Mouse (Mus musculus): ENCODE measurements around the gene Tmem138.

Gene Tmem138

DNA sequence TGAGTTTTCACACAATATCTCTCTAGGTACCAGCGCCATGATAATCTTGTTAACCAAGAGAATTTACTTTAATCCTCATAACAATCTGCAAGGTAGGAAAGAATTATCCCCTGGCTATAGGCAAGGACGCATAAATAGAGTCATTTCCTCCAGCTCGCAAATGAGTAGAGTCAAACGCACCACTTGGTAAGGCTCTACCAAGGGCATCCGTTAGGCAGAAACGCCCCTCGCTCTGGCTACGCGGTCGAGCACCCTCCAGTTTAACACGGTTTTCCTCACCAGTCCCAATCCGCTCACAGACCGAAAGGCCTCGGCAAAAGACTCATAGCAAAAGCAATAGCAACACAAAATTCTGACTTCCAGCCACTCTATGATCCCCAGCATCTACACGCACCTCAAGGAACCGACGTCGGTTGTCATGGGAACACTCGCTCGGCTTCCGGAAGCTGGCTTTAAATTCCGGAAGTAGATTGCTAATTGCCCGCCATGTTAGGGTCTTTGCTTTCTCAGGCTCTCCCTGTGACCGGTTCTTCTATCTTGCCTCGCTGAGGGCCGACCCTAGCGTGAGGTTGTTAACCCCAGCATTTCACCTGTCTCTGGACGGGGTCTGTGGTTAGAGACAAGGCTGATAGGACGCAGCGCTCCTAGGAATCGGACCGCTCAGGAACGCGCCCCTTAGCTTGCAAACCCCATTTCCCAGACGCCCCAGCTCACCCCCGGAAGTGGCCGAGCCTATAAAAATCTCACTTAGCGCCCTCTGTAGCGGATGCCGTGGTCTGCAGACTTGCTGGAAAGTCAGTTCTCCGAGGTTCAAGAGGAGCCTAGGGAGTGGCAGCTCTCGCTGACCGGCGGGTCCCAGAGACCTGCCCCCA lies at the start of gene Tmem138, which contains the start of gene Cyb561a3:
Gene Tmem138 (minus strand): TSS at position 673 of the 872 bp plus-strand sequence.
Gene Cyb561a3 (plus strand): TSS at position 483 of the 872 bp plus-strand sequence.
- peak; percentile 94 for DNase-seq (ENCODE audit: low read depth, low spot score)

DNA sequence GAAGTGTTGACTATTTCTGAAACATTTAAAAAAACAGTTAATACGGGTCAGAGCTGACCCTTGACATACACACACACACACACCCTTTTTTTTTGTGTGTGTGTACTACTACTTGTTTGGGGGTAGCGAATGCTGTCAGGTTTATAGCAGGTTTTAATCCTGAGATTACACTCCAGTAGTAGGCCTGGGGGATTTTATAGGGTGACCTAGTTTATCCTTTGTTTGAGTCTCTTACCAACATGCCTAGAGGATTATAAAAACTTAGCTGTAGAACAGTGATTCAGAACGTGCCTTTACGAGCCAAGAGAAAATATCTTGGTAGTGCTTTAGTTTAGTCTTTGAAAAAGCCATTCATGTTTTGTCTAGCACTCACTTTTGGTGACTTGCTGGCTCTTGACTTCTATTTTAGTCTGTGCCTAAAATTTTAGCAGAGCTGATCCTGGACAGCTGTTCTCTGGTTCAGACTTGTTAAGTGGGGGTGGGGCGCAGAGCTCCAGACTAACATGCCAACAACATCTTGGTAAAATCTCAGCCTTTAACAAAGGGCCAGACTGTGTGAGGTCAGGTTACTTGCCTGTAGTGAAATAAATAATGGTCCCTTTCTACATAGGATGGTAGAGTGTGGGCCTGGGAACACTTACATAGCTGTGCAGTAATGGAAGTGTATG lies 31.5 kb upstream of the Tmem138 start:
- peak; percentile 54 for DNase-seq (ENCODE audit: low read depth, low spot score)

DNA sequence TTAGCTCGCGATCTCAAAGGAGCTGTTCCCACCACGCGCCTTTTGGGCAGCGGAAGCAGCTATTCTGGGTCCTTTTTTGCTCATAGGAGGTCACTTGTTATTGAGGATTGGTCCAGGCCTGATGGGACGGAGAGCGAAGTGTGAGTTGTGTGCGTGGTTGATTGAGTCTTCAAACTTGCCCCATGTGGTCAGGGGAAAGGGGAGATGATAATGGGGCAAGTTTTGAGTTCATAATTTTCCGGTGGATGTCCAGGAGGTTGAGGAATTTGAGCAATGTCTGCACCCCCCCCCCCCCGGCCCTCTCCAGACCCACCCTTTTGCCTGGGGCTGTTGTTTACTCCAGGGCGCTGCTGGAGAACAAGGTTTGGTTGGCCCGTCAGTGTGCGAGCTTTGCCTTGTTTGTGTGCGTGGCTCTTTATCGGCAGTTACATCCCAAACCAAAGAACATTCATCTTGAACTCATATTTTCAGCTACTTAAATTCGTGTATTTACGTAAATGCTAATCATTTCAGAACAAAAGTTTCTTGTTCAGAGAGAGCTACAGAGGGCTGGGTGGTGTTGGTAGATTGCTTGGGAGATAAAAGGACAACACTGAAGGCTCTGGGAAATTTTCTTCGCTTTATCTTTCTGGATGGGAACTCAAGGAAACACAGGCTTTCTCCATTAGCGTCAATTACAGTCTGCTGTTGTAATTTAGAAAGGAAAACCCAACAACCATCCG lies 28.9 kb upstream of the Tmem138 start:
- DNase-seq (ENCODE audit: low read depth, low spot score), result no peak

DNA sequence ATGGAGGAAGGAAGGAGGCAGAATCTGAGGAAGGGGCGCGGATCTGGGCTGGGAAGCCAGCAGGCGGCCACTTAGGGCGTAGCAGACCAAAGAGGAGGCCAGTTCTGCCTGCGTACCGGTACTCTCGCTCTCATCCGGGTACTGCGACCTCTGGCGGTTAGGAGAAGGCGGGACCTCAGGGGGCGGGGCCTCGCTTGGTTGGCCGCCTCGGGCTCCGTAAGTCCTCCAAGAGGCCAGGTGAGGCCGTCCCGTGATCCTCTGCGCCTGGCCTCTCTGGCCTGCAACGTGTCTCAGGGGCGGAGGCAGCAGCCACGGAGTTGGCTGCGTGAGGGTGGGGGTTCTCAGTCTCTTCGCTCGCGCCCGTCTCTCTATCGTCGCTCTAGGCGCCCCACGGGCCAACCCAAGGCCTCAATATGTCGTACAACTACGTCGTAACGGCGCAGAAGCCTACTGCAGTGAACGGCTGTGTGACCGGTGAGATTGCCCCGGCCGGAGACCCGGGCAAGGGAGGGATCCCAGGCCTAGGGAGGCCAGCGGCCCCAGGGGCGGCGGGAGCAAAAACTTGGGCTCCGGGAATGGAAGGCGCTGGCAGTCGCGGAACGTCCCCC lies 28.2 kb upstream of the Tmem138 start, which contains the start of the genes Ddb1 and Tkfc:
Gene Ddb1 (plus strand): TSS at position 35 of the 608 bp plus-strand sequence.
Gene Tkfc (minus strand): TSS at position 362 of the 608 bp plus-strand sequence.
- DNase-seq (ENCODE audit: low read depth, low spot score), result peak; percentile 96

DNA sequence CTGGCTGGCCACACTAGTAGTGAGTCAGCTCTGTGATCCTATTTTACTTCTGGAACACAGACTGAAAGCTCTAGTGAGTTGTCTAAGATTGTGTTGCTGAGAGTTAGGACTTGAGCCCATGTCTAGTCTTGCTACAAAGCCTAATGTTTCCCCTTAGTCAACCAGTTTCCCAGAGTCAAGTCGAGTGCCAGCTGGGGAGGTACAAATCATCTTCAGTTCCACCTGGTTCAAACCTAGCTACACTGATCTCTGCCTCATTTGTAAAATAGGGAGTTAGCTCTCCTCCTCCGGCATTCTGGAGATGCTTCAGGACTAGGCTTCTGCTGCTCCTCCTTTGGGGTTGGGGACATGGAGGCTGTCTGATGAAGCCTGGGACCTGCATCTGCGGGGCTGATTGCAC lies 27.4 kb upstream of the Tmem138 start:
- no peak for DNase-seq (ENCODE audit: low read depth, low spot score)

DNA sequence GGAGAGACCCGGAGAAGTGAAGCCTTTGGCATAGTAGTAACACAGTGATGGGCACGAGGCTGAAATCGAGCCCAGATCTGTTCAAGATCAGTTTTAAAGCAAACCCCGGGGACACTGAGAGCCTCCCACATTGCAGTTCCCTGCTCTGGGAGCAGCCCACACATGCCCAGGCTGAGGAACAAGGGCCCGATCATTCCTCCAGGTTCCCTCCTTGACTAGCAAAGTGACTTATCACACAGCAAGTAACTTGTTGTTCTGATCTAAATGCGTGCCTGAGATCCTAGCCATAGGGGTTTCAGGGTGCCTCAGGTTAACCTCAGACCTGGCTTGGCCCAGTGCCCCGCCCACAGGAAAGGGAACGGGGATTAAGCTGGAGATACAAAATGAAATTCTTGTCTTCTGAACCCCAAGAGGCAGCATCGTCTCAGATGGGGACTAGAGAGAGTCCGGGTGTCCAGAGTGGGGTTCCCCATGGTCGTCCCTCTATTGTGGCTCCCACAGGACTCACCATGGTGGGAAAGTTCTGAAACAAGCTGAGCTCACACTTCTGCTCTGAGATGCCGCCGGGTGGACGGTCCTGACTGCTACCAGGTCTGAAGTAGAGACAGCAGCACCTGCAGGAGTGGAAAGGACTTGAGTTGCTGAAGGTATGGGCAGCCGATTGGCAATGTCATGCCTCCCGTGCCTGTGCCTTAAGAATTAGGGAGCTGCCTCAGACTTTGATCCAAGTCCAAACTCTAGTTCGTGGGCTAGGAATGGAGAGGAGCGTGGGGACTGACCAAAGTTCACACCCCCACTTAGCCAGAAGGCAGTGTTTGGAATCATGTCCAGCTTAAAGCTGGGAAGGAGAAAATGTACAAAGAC lies 26.7 kb upstream of the Tmem138 start:
- no peak for DNase-seq (ENCODE audit: low read depth, low spot score)

DNA sequence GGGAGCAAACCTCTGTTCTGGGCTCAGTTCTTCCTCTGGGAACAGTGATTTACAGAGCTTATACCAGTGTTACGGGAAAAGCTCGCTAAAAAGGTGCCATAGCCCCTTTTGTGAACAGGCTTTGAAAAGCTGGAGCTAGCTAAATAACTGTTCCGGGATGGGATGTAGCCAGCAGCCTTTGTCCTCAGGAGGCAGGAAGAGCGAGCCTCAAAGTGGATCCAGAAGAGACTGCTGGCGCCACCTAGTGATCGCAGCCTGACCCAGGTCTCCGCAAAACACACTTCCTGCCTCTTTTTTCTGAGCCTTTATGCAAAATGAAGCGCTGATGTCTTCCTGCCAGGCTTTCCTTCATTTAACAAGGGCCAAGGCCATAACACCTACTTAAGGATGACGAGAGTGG lies 25.6 kb upstream of the Tmem138 start:
- DNase-seq (ENCODE audit: low read depth, low spot score), result peak; percentile 51

DNA sequence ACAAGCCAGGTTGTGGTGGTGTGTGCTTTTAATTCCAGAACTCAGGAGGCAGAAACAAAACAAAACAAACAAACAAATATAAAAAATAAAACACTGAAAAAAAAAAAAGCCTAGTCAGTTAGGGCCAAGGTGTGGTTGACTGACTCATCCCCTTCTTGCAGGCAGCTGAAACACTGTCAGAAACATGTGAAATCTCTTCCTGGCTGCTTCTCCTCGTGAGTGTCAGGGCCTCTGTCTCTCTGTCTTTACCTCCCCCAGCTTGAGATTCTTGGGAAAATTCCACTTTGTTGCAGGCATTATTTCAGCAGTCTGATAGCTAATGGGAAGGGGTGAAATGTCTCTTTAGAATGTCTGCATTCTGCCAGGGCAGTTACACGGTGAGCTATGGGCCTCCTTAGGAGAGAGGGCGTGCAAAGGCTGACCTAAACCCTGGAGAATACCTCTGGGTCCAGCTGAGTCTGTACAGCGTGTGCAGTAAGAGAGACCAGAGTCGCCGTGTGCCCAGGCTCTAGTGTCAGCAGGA lies 25.1 kb upstream of the Tmem138 start:
- DNase-seq (ENCODE audit: low read depth, low spot score), result no peak

DNA sequence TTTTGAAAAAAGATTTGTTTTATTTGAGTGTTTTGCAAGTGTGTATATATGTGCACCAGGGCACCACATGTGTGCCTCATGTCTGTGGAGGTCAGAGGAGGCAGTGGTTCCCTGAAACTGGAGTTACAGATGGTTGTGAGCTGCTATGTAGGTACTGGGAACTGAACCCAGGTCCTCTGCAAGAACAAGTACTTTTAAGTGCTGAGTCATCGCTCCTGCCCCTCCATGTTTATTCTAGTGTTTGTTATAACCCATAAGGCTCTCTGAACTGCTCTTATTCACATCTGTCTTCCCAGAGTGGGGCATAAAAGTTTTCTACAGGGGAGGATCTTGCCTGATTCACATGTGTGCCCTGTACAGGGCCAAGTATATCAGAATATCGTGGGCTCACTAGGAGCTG lies 22.5 kb upstream of the Tmem138 start:
- no peak for DNase-seq (ENCODE audit: low read depth, low spot score)

DNA sequence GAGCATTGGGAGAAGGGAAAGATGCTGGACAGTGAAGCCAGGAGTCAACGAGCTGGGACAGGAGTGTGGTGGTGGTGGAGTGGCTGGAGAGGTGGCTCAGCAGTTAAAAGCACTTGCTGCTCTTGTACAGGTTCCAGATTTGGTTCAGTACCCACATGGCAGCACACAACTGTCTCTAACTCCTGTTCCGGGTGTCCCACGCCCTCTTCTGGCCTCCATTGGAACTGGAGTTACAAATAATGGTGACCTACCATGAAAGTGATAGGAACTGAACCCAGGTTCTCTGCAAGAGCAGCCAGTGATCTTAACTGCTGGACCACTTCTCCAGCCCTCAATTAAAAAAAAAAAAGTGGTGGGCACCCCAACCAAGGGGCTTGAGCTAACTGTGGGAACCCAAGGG lies 21.0 kb upstream of the Tmem138 start:
- no peak for DNase-seq (ENCODE audit: low read depth, low spot score)

DNA sequence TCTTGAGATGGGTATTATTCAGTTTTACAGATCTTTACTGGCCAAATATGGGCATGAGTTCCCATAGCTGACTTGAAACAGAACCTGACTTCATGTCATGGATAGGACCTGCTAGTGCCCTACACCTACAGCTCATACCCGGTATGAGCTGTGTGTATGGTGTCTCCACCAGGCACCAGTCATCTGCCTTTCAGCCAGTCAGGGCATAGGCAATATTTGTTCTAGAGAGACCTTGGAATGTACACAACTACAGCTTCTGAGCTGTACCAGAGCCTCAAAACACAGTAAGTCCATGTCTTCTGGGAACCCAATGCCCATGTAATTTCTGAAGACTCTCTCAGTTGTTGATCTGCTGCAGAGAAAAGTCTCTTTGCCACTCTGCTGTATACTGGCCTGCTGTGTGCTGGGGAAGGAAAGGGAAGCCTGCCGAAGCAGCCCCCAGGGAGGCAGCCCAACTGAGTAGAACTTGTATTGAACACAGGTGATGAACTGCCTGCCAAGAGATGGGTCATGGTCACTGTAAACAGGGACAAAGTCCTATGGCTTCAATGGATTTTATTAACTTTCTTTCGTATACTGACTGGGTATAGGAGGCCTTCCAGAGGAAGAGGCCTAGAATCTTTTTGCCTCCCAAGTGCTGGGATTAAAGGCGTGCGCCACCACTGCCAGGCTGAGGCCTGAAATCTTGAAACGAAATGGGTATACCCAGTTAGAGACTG lies 14.7 kb upstream of the Tmem138 start:
- DNase-seq (ENCODE audit: low read depth, low spot score), result no peak

DNA sequence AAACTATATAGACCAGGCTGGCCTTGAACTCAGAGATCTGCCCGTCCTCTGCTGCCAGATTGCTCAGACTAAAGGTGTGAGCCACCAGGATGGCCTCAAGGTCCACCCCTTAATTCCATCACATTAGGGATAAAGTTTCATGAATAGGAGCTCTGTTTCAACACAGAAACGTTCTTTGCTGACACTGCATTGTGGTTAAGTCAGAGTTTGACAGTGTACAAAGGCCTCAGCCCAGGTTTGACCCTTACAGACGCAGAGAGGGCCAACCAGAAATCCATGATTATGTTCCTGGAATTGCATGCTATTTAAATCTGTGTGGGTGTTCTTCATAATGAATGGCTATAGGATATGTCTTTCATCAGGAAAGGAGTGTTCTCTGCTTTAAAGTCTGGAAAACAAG lies 13.1 kb upstream of the Tmem138 start:
- no peak for DNase-seq (ENCODE audit: low read depth, low spot score)

DNA sequence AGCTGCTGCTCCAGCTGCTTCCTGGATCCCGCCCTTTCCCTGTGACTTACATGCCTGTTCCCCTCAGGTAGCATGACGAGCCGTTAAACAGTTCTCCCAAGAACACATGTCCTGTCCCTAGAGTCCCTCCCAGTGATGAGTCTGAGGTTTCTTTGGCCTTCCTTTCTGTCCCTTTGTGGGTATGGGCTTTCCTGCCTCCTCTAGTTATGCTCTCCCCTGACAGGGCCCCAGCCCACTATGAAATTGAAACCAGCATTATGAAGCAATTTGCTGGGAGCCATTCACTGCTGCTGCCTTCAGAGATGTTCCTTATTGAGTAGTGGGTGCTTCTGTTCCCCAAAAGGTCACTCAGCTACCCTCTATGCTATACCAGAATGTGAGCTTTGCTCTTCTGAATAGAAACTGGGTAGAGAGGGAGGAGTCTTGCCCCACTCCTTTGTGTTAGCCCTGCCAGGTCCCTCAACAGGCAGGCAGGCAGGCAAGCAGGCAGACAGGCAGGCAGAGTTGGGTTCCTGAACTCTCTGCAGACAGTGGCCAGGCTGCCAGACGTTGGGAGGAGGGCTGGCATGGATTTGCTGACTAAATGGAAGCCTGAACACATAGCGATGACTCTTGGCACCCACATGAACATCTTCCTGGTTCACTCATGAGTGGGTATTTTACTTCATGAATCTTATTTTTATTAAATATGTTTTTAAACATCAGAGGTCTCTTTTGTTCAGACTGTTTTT lies 12.1 kb upstream of the Tmem138 start:
- no peak for DNase-seq (ENCODE audit: low read depth, low spot score)

DNA sequence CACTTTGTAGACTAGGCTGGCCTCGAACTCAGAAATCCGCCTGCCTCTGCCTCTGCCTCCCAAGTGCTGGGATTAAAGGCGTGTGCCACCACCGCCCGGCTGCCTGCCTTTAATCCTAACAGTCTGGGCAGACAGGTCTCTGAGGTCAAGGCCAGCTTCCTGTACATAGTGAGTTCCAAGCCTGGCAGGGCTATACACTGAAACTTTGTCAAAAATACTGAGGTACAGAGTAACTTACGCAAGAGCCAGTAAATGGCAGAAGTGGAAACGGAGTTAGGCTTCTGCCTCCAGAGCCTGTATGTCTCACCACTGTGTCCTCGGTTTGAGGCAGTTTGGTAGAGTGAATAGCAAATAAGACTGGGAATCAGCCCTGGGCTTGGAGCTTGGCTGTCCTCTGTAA lies 10.1 kb upstream of the Tmem138 start:
- no peak for DNase-seq (ENCODE audit: low read depth, low spot score)

DNA sequence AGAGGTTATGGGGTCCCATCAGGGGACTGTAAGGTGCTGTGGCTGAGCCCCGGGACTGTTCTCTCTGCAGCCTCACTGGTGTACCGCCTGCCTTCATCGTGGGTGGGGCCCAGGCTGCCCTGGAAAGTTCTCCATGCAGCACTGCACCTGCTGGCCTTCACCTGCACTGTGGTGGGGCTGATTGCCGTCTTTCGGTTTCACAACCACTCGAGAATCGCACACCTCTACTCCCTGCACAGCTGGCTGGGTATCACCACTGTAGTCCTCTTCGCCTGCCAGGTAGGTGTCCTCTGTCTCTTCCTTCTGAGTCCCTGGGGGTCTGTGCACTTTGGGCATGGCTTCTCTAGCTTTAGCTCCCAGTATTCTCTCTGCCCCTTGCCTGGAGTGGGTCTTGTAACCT lies 8.0 kb upstream of the Tmem138 start:
- no peak for DNase-seq (ENCODE audit: low read depth, low spot score)

DNA sequence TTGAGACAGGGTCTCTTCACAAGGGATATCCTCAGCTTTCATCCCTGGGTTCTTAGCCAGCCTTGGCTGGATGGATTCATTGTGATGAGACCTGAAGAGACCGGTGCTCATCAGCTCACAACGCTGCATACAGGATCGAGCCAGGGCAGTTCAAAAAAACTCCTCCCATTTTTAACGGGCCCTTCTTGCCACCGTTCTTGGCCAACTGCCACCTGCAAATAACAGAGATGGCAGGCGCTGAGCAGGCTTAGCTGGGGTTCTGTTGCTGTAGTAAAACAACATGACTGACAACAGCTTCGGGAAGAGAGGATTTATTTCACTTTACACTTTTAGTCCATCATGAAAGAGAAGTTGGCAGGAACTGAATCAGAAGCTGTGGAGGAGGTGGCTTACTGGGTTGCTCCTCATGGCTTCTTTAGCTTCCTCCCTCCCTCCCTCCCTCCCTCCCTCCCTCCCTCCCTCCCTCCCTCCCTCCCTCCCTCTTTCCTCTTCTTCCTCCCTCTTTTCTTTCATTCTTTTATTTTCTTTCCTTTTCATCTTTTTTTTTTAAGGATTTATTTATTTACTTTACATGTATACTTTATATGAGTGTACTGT lies 6.5 kb upstream of the Tmem138 start:
- no peak for DNase-seq (ENCODE audit: low read depth, low spot score)

DNA sequence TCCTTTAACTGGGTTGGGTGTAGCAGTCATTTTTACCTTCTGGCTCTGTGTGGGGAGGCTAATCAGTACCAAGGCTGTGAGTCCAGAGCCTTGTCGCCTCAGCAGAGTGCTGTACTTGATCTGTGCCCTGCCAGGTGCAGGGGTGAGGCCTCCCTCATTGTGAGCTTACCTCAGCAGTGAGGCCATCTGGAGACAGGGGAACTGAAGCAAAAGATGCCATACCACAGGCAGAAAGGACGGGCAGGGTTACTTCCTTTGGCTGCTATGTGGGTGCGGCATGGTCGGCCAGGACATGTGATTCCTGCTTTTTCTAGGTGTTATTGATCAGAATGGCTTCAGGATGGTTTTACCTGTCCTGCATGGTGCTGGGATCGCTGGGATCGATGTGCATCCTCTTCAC lies 4.8 kb upstream of the Tmem138 start:
- no peak for DNase-seq (ENCODE audit: low read depth, low spot score)

DNA sequence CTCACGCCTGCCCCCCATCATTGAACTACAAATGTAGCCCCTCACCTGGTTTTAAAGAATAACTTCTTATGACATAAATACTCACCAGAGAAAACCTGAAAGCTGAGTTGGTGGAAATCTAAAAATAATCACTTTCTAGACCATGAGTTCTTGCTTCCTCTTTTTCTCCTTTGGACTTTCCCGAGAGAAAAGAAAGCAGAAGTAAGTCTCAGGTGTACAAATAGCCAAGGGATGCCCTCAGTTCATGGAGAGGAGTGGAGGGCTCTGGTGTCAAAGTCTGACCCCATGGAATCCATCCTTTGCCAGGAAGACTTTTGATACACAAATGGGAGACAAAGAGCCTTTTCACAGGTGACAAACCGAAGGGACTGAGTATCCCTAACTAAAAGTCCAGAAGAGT lies 3.6 kb upstream of the Tmem138 start:
- DNase-seq (ENCODE audit: low read depth, low spot score), result no peak

DNA sequence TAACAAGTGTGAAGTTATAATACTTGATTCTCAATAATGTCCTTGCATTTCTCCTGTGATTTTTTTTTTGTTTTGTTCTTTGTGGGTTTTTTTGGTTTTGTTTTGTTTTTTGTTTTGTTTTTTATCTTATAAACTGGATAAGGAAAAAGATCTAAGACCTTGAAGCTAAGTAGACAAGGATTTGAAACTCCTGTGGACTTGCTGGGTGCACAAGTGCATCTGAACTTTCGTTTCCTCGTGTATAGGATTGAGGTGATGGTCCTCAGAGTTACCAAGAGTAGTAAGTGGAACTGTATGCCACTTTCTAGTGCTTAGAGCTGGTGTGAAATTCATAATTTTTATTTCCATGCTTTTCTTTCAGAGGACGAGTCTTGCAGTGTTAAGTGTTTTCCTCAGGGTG lies 2.9 kb upstream of the Tmem138 start:
- no peak for DNase-seq (ENCODE audit: low read depth, low spot score)

Data from retina, adult 2 months (tissue).